ENCODE assay signal across 13 mouse cellular contexts in genomic region chr9:71710776-71711175, GRCm38 (mm10).
DNase-seq lines count a peak whose midpoint lies in the region; ATAC-seq and TF ChIP-seq lines count a peak whose summit lies in the region.
"Had no signal": no experiment of that assay in that cellular context is flagged by ENCODE, and none has a peak within 500 bp of the region (broad histone marks: within the 10 kb centered on the region; RNA-seq: fewer than 3 reads in every experiment).

No protein-coding gene starts in this region.

- no peak overlapping the region for H3K9ac ChIP-seq in heart, embryonic 14.5 days (ENCODE audit: low read length)
- H3K9ac ChIP-seq in embryonic facial prominence, embryonic 14.5 days (ENCODE audit: low read depth, low read length): no peak overlapping the region
- H3K9ac ChIP-seq in liver, embryonic 14.5 days (replicated peaks): no peak overlapping the region
- H3K9ac ChIP-seq: hindbrain, embryonic 15.5 days had no signal

- no peak for DNase-seq in heart, postnatal 25 days (ENCODE audit: low spot score)
- DNase-seq in G1E (ENCODE audit: low spot score): no peak
- peak; percentile 12 for DNase-seq in embryonic facial prominence, embryonic 14.5 days (ENCODE audit: low spot score)
- DNase-seq in liver, embryonic 14.5 days (ENCODE audit: low read depth in 3 of 3, low spot score in 3 of 3): no peak
- no peak for DNase-seq in frontal cortex, postnatal 10 days (ENCODE audit: low spot score in 2 of 2)
- DNase-seq in gastrocnemius, postnatal 10 days: no peak
- DNase-seq: heart, adult 11 months; kidney, adult 9 months; lung, adult 2 months had no signal

- no peak overlapping the region for H3K4me3 ChIP-seq in heart, embryonic 14.5 days (ENCODE audit: control insufficient read depth in 1 of 2, insufficient read depth in 1 of 2, low read depth in 1 of 2, low read length in 2 of 2)
- H3K4me3 ChIP-seq in G1E (ENCODE audit: low read depth, low read length): peak overlapping the region; percentile 8; the same call in 1 of the 2 replicates
- H3K4me3 ChIP-seq in embryonic facial prominence, embryonic 14.5 days (ENCODE audit: low read depth, low read length): no peak overlapping the region
- no peak overlapping the region for H3K4me3 ChIP-seq in liver, embryonic 14.5 days (ENCODE audit: insufficient read depth in 1 of 2, low read depth in 2 of 2, low read length in 2 of 2)
- H3K4me3 ChIP-seq: hindbrain, embryonic 15.5 days; midbrain, embryonic 10.5 days had no signal

- no peak for ATAC-seq in heart, embryonic 14.5 days (ENCODE audit: insufficient number of reproducible peaks, insufficient read depth, low FRiP score, low read depth)
- 0 out of 2 replicates have a peak, but pooled peaks have one; percentile 11 for ATAC-seq in G1E (ENCODE audit: extremely low read depth, insufficient number of reproducible peaks, low FRiP score, poor library complexity, severe bottlenecking)
- ATAC-seq in embryonic facial prominence, embryonic 14.5 days (ENCODE audit: low read depth): no peak
- 0 out of 2 replicates have a peak, but pooled peaks have one; percentile 25 for ATAC-seq in liver, embryonic 14.5 days (ENCODE audit: insufficient read depth)
- ATAC-seq: activated CD4-positive, CD25-positive, alpha-beta regulatory T cell, adult 4 months had no signal

- H3K9me3 ChIP-seq in heart, embryonic 14.5 days (ENCODE audit: control insufficient read depth, low read length): no peaks in the 10 kb centered on the region
- no peaks in the 10 kb centered on the region for H3K9me3 ChIP-seq in G1E (replicated peaks)
- no peaks in the 10 kb centered on the region for H3K9me3 ChIP-seq in embryonic facial prominence, embryonic 14.5 days (ENCODE audit: control insufficient read depth, low read length)
- no peaks in the 10 kb centered on the region for H3K9me3 ChIP-seq in liver, embryonic 14.5 days (ENCODE audit: control insufficient read depth, low read length)
- H3K9me3 ChIP-seq: hindbrain, embryonic 15.5 days; midbrain, embryonic 10.5 days had no signal

- H3K36me3 ChIP-seq in heart, embryonic 14.5 days (ENCODE audit: control insufficient read depth, insufficient read depth, low read length): peaks cover 33% of the 10 kb centered on the region
- H3K36me3 ChIP-seq in G1E (replicated peaks): peaks cover 16% of the 10 kb centered on the region
- peaks cover 4% of the 10 kb centered on the region; the same call in 1 of the 2 replicates for H3K36me3 ChIP-seq in embryonic facial prominence, embryonic 14.5 days (ENCODE audit: control insufficient read depth, insufficient read depth, low read length)
- H3K36me3 ChIP-seq in liver, embryonic 14.5 days (replicated peaks; ENCODE audit: control insufficient read depth, insufficient read depth, low read depth): no peaks in the 10 kb centered on the region
- H3K36me3 ChIP-seq: hindbrain, embryonic 15.5 days; midbrain, embryonic 10.5 days had no signal

- WGBS in heart, embryonic 14.5 days: 75% methylated on average over 10 of the region's 10 CpGs
- WGBS in embryonic facial prominence, embryonic 14.5 days: 75% methylated on average over 10 of the region's 10 CpGs
- WGBS in liver, embryonic 14.5 days (ENCODE audit: insufficient replicate concordance): 30% methylated on average over 10 of the region's 10 CpGs

- TF ChIP-seq CTCF in G1E (IDR thresholded peaks at IDR 0.05; ENCODE audit: low read depth, low read length): no peak
- no peak for TF ChIP-seq CTCF in liver, embryonic 14.5 days (IDR thresholded peaks at IDR 0.05; ENCODE audit: low read depth)

- H3K27ac ChIP-seq in heart, embryonic 14.5 days (replicated peaks in 1 of 2; ENCODE audit: control insufficient read depth in 1 of 2, insufficient read depth in 1 of 2, low read depth in 2 of 2, low read length in 2 of 2): peak overlapping the region; percentile 24 to 49
- H3K27ac ChIP-seq in embryonic facial prominence, embryonic 14.5 days (replicated peaks; ENCODE audit: low read depth, low read length): no peak overlapping the region
- no peak overlapping the region for H3K27ac ChIP-seq in liver, embryonic 14.5 days
- H3K27ac ChIP-seq: hindbrain, embryonic 15.5 days; midbrain, embryonic 10.5 days had no signal

- H3K4me2 ChIP-seq in heart, embryonic 14.5 days (ENCODE audit: low read length): no peak overlapping the region
- no peak overlapping the region for H3K4me2 ChIP-seq in embryonic facial prominence, embryonic 14.5 days (ENCODE audit: low read depth, low read length)
- H3K4me2 ChIP-seq in liver, embryonic 14.5 days (ENCODE audit: low read depth): no peak overlapping the region
- H3K4me2 ChIP-seq: hindbrain, embryonic 15.5 days had no signal

- peaks cover 17 to 28% of the 10 kb centered on the region in 2 experiments for H3K4me1 ChIP-seq in heart, embryonic 14.5 days (ENCODE audit: control insufficient read depth in 2 of 2, insufficient read depth in 2 of 2, low read length in 2 of 2)
- peaks cover 68% of the 10 kb centered on the region for H3K4me1 ChIP-seq in G1E (ENCODE audit: insufficient read depth, low read depth, low read length)
- H3K4me1 ChIP-seq in embryonic facial prominence, embryonic 14.5 days (ENCODE audit: control insufficient read depth, insufficient read depth, low read length): peaks cover 6% of the 10 kb centered on the region; the same call in 1 of the 2 replicates
- peaks cover 4 to 20% of the 10 kb centered on the region in 2 experiments for H3K4me1 ChIP-seq in liver, embryonic 14.5 days (replicated peaks; ENCODE audit: control insufficient read depth in 2 of 2, insufficient read depth in 2 of 2, low read length in 1 of 2)
- H3K4me1 ChIP-seq: hindbrain, embryonic 15.5 days; midbrain, embryonic 10.5 days had no signal

- TF ChIP-seq EP300 in liver, embryonic 14.5 days (IDR thresholded peaks at IDR 0.05; ENCODE audit: low read depth): no peak

- no peaks in the 10 kb centered on the region for H3K27me3 ChIP-seq in heart, embryonic 14.5 days (ENCODE audit: control insufficient read depth, insufficient read depth, low read length)
- peaks cover 7% of the 10 kb centered on the region for H3K27me3 ChIP-seq in G1E (ENCODE audit: insufficient read depth, low read length)
- no peaks in the 10 kb centered on the region for H3K27me3 ChIP-seq in embryonic facial prominence, embryonic 14.5 days (replicated peaks; ENCODE audit: control insufficient read depth, insufficient read depth, low read length)
- H3K27me3 ChIP-seq in liver, embryonic 14.5 days (ENCODE audit: control insufficient read depth, insufficient read depth, low read length): no peaks in the 10 kb centered on the region
- H3K27me3 ChIP-seq: hindbrain, embryonic 15.5 days had no signal

- intact Hi-C loops in heart, postnatal 25 days (cut with DNase I): no loop called here

Comparison
In these comparisons a context has a peak if more than half of its experiments do, and no peak if none do; other contexts are left out.
1. ATAC-seq: peak in G1E (single experiment) and liver, embryonic 14.5 days (single experiment); none in heart, embryonic 14.5 days (single experiment) and embryonic facial prominence, embryonic 14.5 days (single experiment).
2. H3K27ac ChIP-seq: peak in heart, embryonic 14.5 days (2 of 2); none in embryonic facial prominence, embryonic 14.5 days (single experiment) and liver, embryonic 14.5 days (single experiment).